Mouse (Mus musculus): ENCODE data around the gene Gucy2f.
"Not testable (repeated sequence)": the region's sequence is repeated elsewhere in the genome, so short reads cannot be mapped to it uniquely, and the experiment has no call there.

Gucy2f gene

GRCm38 (mm10) chrX:142196831-142197230 is at the start of gene Gucy2f:
Gucy2f (minus strand) TSS chrX:142196931.
- no peak for DNase-seq

GRCm38 (mm10) chrX:142245682-142246327 is 49.1 kb upstream of the Gucy2f start:
- DNase-seq = no peak

- DNase-seq = no peak
Observed at GRCm38 (mm10) chrX:142237101-142237500, 40.4 kb upstream of the Gucy2f start.

GRCm38 (mm10) chrX:142236146-142236545 is 39.4 kb upstream of the Gucy2f start:
- DNase-seq = not testable (repeated sequence)

- DNase-seq = no peak
Observed at GRCm38 (mm10) chrX:142228769-142229158, 32.0 kb upstream of the Gucy2f start.

GRCm38 (mm10) chrX:142228055-142228768 is 31.5 kb upstream of the Gucy2f start:
- DNase-seq = peak; percentile 52 to 75

GRCm38 (mm10) chrX:142227398-142228054 is 30.8 kb upstream of the Gucy2f start:
- DNase-seq = peak; percentile 2 to 23

- no peak for DNase-seq
Observed at GRCm38 (mm10) chrX:142226542-142226941, 29.8 kb upstream of the Gucy2f start, which contains the start of gene Nxt2. Nxt2 (plus strand) TSS chrX:142226770.

- peak in 1 of 2 experiments; percentile 2 for DNase-seq
Observed at GRCm38 (mm10) chrX:142200295-142200694, 3.6 kb upstream of the Gucy2f start.

- no peak for DNase-seq
Observed at GRCm38 (mm10) chrX:142195551-142195950, 1.2 kb downstream of the Gucy2f start.

- no peak for DNase-seq
Observed at GRCm38 (mm10) chrX:142194420-142194819, 2.3 kb downstream of the Gucy2f start.

GRCm38 (mm10) chrX:142190355-142190754 is 6.4 kb downstream of the Gucy2f start:
- no peak for DNase-seq

- peak; percentile 1 to 4 for DNase-seq
Observed at GRCm38 (mm10) chrX:142189023-142189703, 7.6 kb downstream of the Gucy2f start.

- no peak for DNase-seq
Observed at GRCm38 (mm10) chrX:142182026-142182425, 14.7 kb downstream of the Gucy2f start.

GRCm38 (mm10) chrX:142176981-142177380 is 19.8 kb downstream of the Gucy2f start:
- DNase-seq = no peak

- DNase-seq = no peak
Observed at GRCm38 (mm10) chrX:142115779-142116178, 81.0 kb downstream of the Gucy2f start.

GRCm38 (mm10) chrX:142111236-142111635 is 85.5 kb downstream of the Gucy2f start:
- no peak for DNase-seq

GRCm38 (mm10) chrX:142096904-142097303 is 99.8 kb downstream of the Gucy2f start:
- no peak for DNase-seq

GRCm38 (mm10) chrX:142095579-142095978 is 101.2 kb downstream of the Gucy2f start:
- no peak for DNase-seq

GRCm38 (mm10) chrX:142062585-142062984 is 134.1 kb downstream of the Gucy2f start:
- no peak for DNase-seq

Measured in thymus, postnatal 36 days (tissue).